In the genomic region with DNA sequence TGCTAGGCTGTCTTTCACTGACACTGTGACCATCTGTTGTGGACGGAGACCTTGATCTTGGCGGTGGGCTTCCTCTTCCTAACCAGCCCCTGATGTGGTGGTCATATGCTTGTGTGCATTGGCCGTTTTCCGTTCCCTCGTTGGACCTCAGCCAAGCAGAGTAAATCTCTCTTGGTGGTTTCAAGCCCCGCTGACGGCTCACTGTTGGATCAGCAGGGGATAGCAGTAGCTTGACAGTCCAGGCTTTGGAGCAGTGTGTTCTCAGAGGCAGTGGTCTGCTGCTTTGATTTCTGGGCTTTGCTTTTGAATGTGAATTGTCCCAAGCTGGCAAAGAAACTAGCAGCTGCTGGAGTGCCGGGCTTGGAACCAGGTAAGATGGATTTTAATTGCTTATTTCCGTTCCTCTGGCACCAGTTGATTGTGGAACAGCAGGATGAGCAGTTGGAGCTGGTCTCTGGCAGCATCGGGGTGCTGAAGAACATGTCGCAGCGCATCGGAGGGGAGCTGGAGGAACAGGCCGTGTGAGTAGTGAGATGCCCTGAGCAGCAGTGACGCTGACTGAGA, we compare ENCODE assay signal across 11 mouse cellular contexts. TPM values are rescaled to one million over a fixed set of nuclear protein-coding genes. Genes with fewer than 3 reads are reported as not detected.
DNase-seq lines count a peak whose midpoint lies in the region; ATAC-seq and TF ChIP-seq lines count a peak whose summit lies in the region.
"Had no signal": no experiment of that assay in that cellular context is flagged by ENCODE, and none has a peak within 500 bp of the region (broad histone marks: within the 10 kb centered on the region; RNA-seq: fewer than 3 reads in every experiment).

No protein-coding gene starts in this region.

- peak overlapping the region; percentile 79 for H3K27ac ChIP-seq in forebrain, embryonic 13.5 days
- no peak overlapping the region for H3K27ac ChIP-seq in forebrain, embryonic 11.5 days (ENCODE audit: low read depth, low read length)
- H3K27ac ChIP-seq in lung, embryonic 14.5 days (ENCODE audit: low read depth) = peak overlapping the region; percentile 30; the same call in 1 of the 2 replicates
- peak overlapping the region; percentile 31; the same call in 1 of the 2 replicates for H3K27ac ChIP-seq in midbrain, embryonic 13.5 days
- no peak overlapping the region for H3K27ac ChIP-seq in gastrocnemius, adult 2 months
- H3K27ac ChIP-seq in liver, embryonic 12.5 days = no peak overlapping the region
- H3K27ac ChIP-seq: heart, embryonic 10.5 days; limb, embryonic 12.5 days had no signal

- no peaks in the 10 kb centered on the region for H3K9me3 ChIP-seq in forebrain, embryonic 13.5 days (replicated peaks)
- no peaks in the 10 kb centered on the region for H3K9me3 ChIP-seq in forebrain, embryonic 11.5 days (ENCODE audit: control insufficient read depth, low read length)
- no peaks in the 10 kb centered on the region for H3K9me3 ChIP-seq in lung, embryonic 14.5 days (ENCODE audit: low read depth, low read length)
- H3K9me3 ChIP-seq in midbrain, embryonic 13.5 days = no peaks in the 10 kb centered on the region
- no peaks in the 10 kb centered on the region for H3K9me3 ChIP-seq in liver, embryonic 12.5 days (replicated peaks)
- H3K9me3 ChIP-seq: heart, embryonic 10.5 days; limb, embryonic 12.5 days had no signal

- WGBS in forebrain, embryonic 13.5 days = 57% methylated on average over 15 of the region's 15 CpGs
- WGBS in forebrain, embryonic 11.5 days = 83% methylated on average over 15 of the region's 15 CpGs
- WGBS in lung, embryonic 14.5 days = 59% methylated on average over 15 of the region's 15 CpGs
- 73% methylated on average over 15 of the region's 15 CpGs for WGBS in midbrain, embryonic 13.5 days
- WGBS in liver, embryonic 12.5 days (ENCODE audit: insufficient replicate concordance) = 85% methylated on average over 15 of the region's 15 CpGs

- H3K4me3 ChIP-seq in forebrain, embryonic 13.5 days = no peak overlapping the region
- H3K4me3 ChIP-seq in forebrain, embryonic 11.5 days (ENCODE audit: low read depth, low read length) = no peak overlapping the region
- H3K4me3 ChIP-seq in lung, embryonic 14.5 days (ENCODE audit: low read depth, low read length) = no peak overlapping the region
- no peak overlapping the region for H3K4me3 ChIP-seq in midbrain, embryonic 13.5 days (replicated peaks)
- H3K4me3 ChIP-seq in gastrocnemius, adult 2 months = no peak overlapping the region
- H3K4me3 ChIP-seq in liver, embryonic 12.5 days = no peak overlapping the region
- H3K4me3 ChIP-seq: heart, embryonic 10.5 days; limb, embryonic 12.5 days had no signal

- H3K36me3 ChIP-seq in forebrain, embryonic 13.5 days (ENCODE audit: poor library complexity, severe bottlenecking) = peaks cover 74% of the 10 kb centered on the region
- H3K36me3 ChIP-seq in forebrain, embryonic 11.5 days (ENCODE audit: control insufficient read depth, insufficient read depth, low read length) = peaks cover 8% of the 10 kb centered on the region
- peaks cover 66% of the 10 kb centered on the region for H3K36me3 ChIP-seq in lung, embryonic 14.5 days (ENCODE audit: insufficient read depth)
- H3K36me3 ChIP-seq in midbrain, embryonic 13.5 days = peaks cover 86% of the 10 kb centered on the region
- peaks cover 43% of the 10 kb centered on the region for H3K36me3 ChIP-seq in liver, embryonic 12.5 days

- ATAC-seq in forebrain, embryonic 13.5 days = peak; percentile 76
- no peak for ATAC-seq in forebrain, embryonic 11.5 days (replicated peaks; ENCODE audit: low FRiP score)
- peak; percentile 74 for ATAC-seq in lung, embryonic 14.5 days (ENCODE audit: insufficient read depth)
- no peak for ATAC-seq in midbrain, embryonic 13.5 days
- ATAC-seq in liver, embryonic 12.5 days = no peak
- ATAC-seq: intestine, postnatal 0 days had no signal

- H3K4me1 ChIP-seq in forebrain, embryonic 13.5 days = peaks cover 52% of the 10 kb centered on the region
- no peaks in the 10 kb centered on the region for H3K4me1 ChIP-seq in forebrain, embryonic 11.5 days (replicated peaks; ENCODE audit: control insufficient read depth, insufficient read depth, low read length)
- no peaks in the 10 kb centered on the region; the same call in 1 of the 2 replicates for H3K4me1 ChIP-seq in lung, embryonic 14.5 days (ENCODE audit: insufficient read depth)
- no peaks in the 10 kb centered on the region; the same call in 1 of the 2 replicates for H3K4me1 ChIP-seq in midbrain, embryonic 13.5 days (replicated peaks)
- H3K4me1 ChIP-seq in liver, embryonic 12.5 days = no peaks in the 10 kb centered on the region

- H3K4me2 ChIP-seq in forebrain, embryonic 13.5 days = no peak overlapping the region
- no peak overlapping the region for H3K4me2 ChIP-seq in forebrain, embryonic 11.5 days (ENCODE audit: low read depth, low read length, severe bottlenecking)
- no peak overlapping the region for H3K4me2 ChIP-seq in lung, embryonic 14.5 days
- no peak overlapping the region for H3K4me2 ChIP-seq in midbrain, embryonic 13.5 days (replicated peaks)
- H3K4me2 ChIP-seq in liver, embryonic 12.5 days = no peak overlapping the region
- H3K4me2 ChIP-seq: limb, embryonic 12.5 days had no signal

- TF ChIP-seq CTCF in lung, embryonic 14.5 days (IDR thresholded peaks at IDR 0.05; ENCODE audit: low read depth) = no peak
- no peak for TF ChIP-seq CTCF in gastrocnemius, adult 2 months (IDR thresholded peaks at IDR 0.05)

- intact Hi-C loops in gastrocnemius, adult 2 months (cut with DNase I) = no loop called here

- H3K9ac ChIP-seq in forebrain, embryonic 13.5 days = no peak overlapping the region
- H3K9ac ChIP-seq in forebrain, embryonic 11.5 days (ENCODE audit: low read length) = no peak overlapping the region
- no peak overlapping the region for H3K9ac ChIP-seq in lung, embryonic 14.5 days
- H3K9ac ChIP-seq in midbrain, embryonic 13.5 days (replicated peaks) = no peak overlapping the region
- H3K9ac ChIP-seq in liver, embryonic 12.5 days = no peak overlapping the region
- H3K9ac ChIP-seq: limb, embryonic 12.5 days had no signal

- no peaks in the 10 kb centered on the region for H3K27me3 ChIP-seq in forebrain, embryonic 13.5 days
- no peaks in the 10 kb centered on the region for H3K27me3 ChIP-seq in forebrain, embryonic 11.5 days (ENCODE audit: control insufficient read depth, insufficient read depth, low read length)
- H3K27me3 ChIP-seq in lung, embryonic 14.5 days (ENCODE audit: insufficient read depth, low read length) = no peaks in the 10 kb centered on the region
- no peaks in the 10 kb centered on the region for H3K27me3 ChIP-seq in midbrain, embryonic 13.5 days
- no peaks in the 10 kb centered on the region for H3K27me3 ChIP-seq in liver, embryonic 12.5 days (replicated peaks)
- H3K27me3 ChIP-seq: limb, embryonic 12.5 days had no signal

- no peak for DNase-seq in forebrain, embryonic 11.5 days (ENCODE audit: low spot score)
- peak; percentile 80 for DNase-seq in lung, embryonic 14.5 days
- no peak for DNase-seq in lung, postnatal 10 days
- DNase-seq in cerebellum, postnatal 10 days = peak; percentile 79 to 80
- DNase-seq in gastrocnemius, adult 2 months = no peak

RNA-seq across cellular contexts. Expression of a gene that starts 34.4 kb away (rescaled TPM):
- polyA plus RNA-seq in forebrain, embryonic 13.5 days (2015; fragmentation: Nextera tagmentation; extraction: Ambion mirVana) = 114 and 115 TPM in 2 replicates
- polyA plus RNA-seq in forebrain, embryonic 11.5 days (2014; fragmentation: Nextera tagmentation; extraction: Ambion mirVana) = 102 and 119 TPM in 2 replicates
- polyA plus RNA-seq in lung, embryonic 14.5 days (2014; fragmentation: Nextera tagmentation; extraction: Ambion mirVana) = 97.6 and 99.7 TPM in 2 replicates
- 117 and 128 TPM in 2 replicates for polyA plus RNA-seq in midbrain, embryonic 13.5 days (2015; fragmentation: Nextera tagmentation; extraction: Ambion mirVana)
- 10 to 100 TPM; 10.5 to 12.8 TPM for total RNA-seq in gastrocnemius, adult 2 months (2021)
- 21.8 and 24.0 TPM in 2 replicates for polyA plus RNA-seq in liver, embryonic 12.5 days (2016; fragmentation: Nextera tagmentation; extraction: Ambion mirVana)

RNA-seq across cellular contexts. Expression of a gene that starts 46.3 kb away (rescaled TPM):
- 0.50 and 0.52 TPM in 2 replicates for polyA plus RNA-seq in forebrain, embryonic 13.5 days (2015; fragmentation: Nextera tagmentation; extraction: Ambion mirVana)
- polyA plus RNA-seq in forebrain, embryonic 11.5 days (2014; fragmentation: Nextera tagmentation; extraction: Ambion mirVana) = 0.55 and 0.96 TPM in 2 replicates
- polyA plus RNA-seq in lung, embryonic 14.5 days (2014; fragmentation: Nextera tagmentation; extraction: Ambion mirVana) = 13.6 and 13.7 TPM in 2 replicates
- 0.64 and 0.79 TPM in 2 replicates for polyA plus RNA-seq in midbrain, embryonic 13.5 days (2015; fragmentation: Nextera tagmentation; extraction: Ambion mirVana)
- 10 to 100 TPM in 1 of 2 experiments, 1 to 10 TPM in 1; 10.0 to 11.1 TPM for total RNA-seq in gastrocnemius, adult 2 months (2021)
- polyA plus RNA-seq in liver, embryonic 12.5 days (2016; fragmentation: Nextera tagmentation; extraction: Ambion mirVana) = 0.49 and 0.62 TPM in 2 replicates

RNA-seq across cellular contexts. Expression of a gene that starts 51.4 kb away (rescaled TPM):
- 2.5 and 3.4 TPM in 2 replicates for polyA plus RNA-seq in forebrain, embryonic 13.5 days (2015; fragmentation: Nextera tagmentation; extraction: Ambion mirVana)
- polyA plus RNA-seq in forebrain, embryonic 11.5 days (2014; fragmentation: Nextera tagmentation; extraction: Ambion mirVana) = 3.2 and 3.3 TPM in 2 replicates
- polyA plus RNA-seq in lung, embryonic 14.5 days (2014; fragmentation: Nextera tagmentation; extraction: Ambion mirVana) = 3.4 and 3.9 TPM in 2 replicates
- 3.9 and 5.5 TPM in 2 replicates for polyA plus RNA-seq in midbrain, embryonic 13.5 days (2015; fragmentation: Nextera tagmentation; extraction: Ambion mirVana)
- total RNA-seq in gastrocnemius, adult 2 months (2021) = 1 to 10 TPM in 1 of 2 experiments, under 1 TPM in 1; 0.94 to 1.8 TPM
- polyA plus RNA-seq in liver, embryonic 12.5 days (2016; fragmentation: Nextera tagmentation; extraction: Ambion mirVana) = 0.28 and 0.46 TPM in 2 replicates

Comparison
In these comparisons a context has a peak if more than half of its experiments do, and no peak if none do; other contexts are left out.
1. ATAC-seq: peak in forebrain, embryonic 13.5 days (single experiment) and lung, embryonic 14.5 days (single experiment); none in forebrain, embryonic 11.5 days (single experiment), midbrain, embryonic 13.5 days (single experiment) and liver, embryonic 12.5 days (single experiment).
2. H3K27ac ChIP-seq: peak in forebrain, embryonic 13.5 days (single experiment), lung, embryonic 14.5 days (single experiment) and midbrain, embryonic 13.5 days (single experiment); none in forebrain, embryonic 11.5 days (single experiment), gastrocnemius, adult 2 months (single experiment) and liver, embryonic 12.5 days (single experiment).
3. DNase-seq: peak in lung, embryonic 14.5 days (single experiment) and cerebellum, postnatal 10 days (2 of 2); none in forebrain, embryonic 11.5 days (single experiment), lung, postnatal 10 days (single experiment) and gastrocnemius, adult 2 months (single experiment).